Mouse (Mus musculus): ENCODE results near the gene Smpd2.
A peak's percentile ranks its signal among the peaks of the same experiment; 100 is the strongest.

DNA sequence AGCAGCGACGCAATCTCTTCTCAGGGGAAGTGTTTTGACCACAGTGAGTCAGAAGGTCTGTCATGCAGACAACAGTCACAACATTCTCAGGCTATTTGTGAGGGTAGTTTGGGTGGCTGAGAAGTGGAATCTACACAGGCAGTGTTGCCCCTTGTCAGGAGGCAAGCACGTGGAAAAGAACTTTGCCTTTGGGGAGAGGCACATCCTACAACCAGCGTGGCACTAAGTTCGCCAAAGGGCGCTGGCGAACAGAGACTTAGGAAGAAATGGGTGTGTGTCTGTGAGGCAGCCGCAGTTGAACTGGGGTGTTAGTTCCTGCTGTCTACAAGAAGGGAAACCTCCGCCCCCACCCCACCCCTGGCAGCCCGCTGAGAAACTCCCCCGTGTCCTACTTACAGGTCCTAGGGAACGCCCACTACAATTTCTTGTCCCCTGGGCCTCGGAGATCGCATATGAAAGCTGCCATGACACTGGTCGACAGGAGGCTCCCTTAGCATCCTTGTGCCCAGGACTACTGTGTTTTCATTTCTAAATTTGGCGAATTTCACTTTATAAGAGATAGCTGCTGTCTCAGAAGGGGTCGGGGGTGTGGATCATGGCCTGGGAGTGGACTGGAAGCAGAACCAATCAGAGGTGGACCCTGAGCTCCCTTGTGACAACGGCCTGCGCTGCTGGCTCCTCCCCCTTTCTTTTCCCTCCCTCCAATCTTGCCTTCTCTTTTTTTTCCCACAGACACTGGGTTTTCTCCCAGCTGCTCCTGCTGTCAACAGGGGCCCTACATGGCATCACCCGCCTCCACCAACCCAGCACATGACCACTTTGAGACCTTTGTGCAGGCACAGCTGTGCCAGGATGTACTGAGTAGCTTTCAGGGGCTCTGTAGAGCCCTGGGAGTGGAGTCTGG lies 12.6 kb downstream of the Smpd2 start:
- TF ChIP-seq EP300 (IDR thresholded peaks at IDR 0.05; ENCODE audit: low read depth) (no peak), CTCF (IDR thresholded peaks at IDR 0.05; ENCODE audit: low read depth) (0 out of 2 replicates have a peak, but pooled peaks have one; percentile 13)

Measured in liver, embryonic 14.5 days (tissue).